Mouse (Mus musculus) E14TG2a.4 (cell line): ENCODE data around the gene Tm4sf5.
"Not testable (repeated sequence)": the region's sequence is repeated elsewhere in the genome, so short reads cannot be mapped to it uniquely, and the experiment has no call there.

Experiments
- H3K27me3 ChIP-seq: 2 replicates; pipeline ENCODE4 v1.6.1; 2014; ENCODE audit warnings: low read length, control low read depth; ENCODE audit not compliant: insufficient read depth
- H3K36me3 ChIP-seq: 2 replicates; pipeline ENCODE4 v1.6.1; 2014; ENCODE audit warnings: low read length, control low read depth; ENCODE audit not compliant: insufficient read depth
- H3K4me1 ChIP-seq: replicated peaks from 2 replicates; pipeline ENCODE4 v1.6.1; 2014; ENCODE audit warnings: low read depth, low read length, control low read depth
- H3K4me3 ChIP-seq: replicated peaks from 2 replicates; pipeline ENCODE4 v1.5.1; 2014; ENCODE audit warnings: mild to moderate bottlenecking, low read length
- H3K9me3 ChIP-seq: 2 replicates; pipeline ENCODE4 v1.6.1; 2014; ENCODE audit warnings: low read length, control low read depth
- CTCF ChIP-seq: conservative IDR thresholded peaks from 2 replicates; pipeline ENCODE4 v1.5.1; 2014; ENCODE audit warnings: low read length
- NANOG ChIP-seq: IDR thresholded peaks from 2 replicates; pipeline ENCODE4 v1.6.1; 2014; ENCODE audit warnings: borderline replicate concordance, low read length, mixed read lengths
- POU5F1 ChIP-seq: IDR thresholded peaks from 2 replicates; pipeline ENCODE4 v1.6.1; 2014; ENCODE audit warnings: low read length, borderline replicate concordance

Tm4sf5 gene

DNA sequence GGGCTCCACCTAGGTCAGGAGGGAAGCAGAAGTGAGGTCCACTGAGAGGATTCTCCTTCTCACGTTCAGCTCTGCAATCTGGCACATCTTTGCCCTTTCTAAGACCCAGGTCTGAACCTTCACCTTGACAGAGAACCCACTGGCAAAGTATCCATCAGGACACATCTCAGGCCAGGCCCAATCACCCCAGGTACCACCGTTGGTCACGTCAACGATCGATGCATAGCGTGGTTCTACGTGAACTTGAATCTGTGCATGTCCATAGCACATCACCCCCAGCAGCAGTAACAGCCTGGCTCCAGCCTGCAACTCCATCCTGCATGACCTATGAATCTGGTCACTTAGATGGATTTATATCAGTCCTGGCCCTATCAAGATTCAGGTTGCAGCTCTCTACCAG is 9.2 kb downstream of the Tm4sf5 start, which contains the start of gene Vmo1:
Vmo1 (minus strand) TSS at position 329 of the 400 bp plus-strand sequence.
- H3K36me3 ChIP-seq: no peaks in the 10 kb centered on the region
- H3K27me3 ChIP-seq: peaks cover 18% of the 10 kb centered on the region
- TF ChIP-seq CTCF (no peak), POU5F1 (no peak), NANOG (no peak)
- no peak within 1 kb of the TSS for H3K4me3 ChIP-seq
- no peaks in the 10 kb centered on the region for H3K9me3 ChIP-seq
- peaks cover 33% of the 10 kb centered on the region for H3K4me1 ChIP-seq

DNA sequence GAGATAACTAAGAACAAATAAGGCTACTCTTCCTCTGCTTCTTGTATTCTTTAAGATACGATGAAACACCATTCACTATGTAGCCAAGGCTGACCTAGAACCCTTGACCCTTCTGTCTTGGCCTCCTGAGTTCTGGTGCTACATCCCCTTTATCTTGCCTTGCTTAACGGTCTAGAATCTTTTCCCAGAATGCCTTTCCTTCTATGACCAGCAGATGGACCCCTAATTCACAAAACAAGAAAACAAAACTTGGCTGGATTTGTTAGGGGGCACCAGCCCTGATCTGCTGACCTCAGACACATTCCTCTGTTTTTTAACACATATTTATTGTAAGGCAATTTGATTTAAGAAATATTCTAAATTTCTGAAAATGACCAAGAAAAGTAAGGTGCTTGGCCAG is 11.3 kb downstream of the Tm4sf5 start:
- H3K27me3 ChIP-seq: peaks cover 36% of the 10 kb centered on the region
- no peaks in the 10 kb centered on the region for H3K9me3 ChIP-seq
- H3K36me3 ChIP-seq: no peaks in the 10 kb centered on the region
- peaks cover 32% of the 10 kb centered on the region for H3K4me1 ChIP-seq
- peak; percentile 74 for TF ChIP-seq CTCF
- no peak for TF ChIP-seq NANOG
- TF ChIP-seq POU5F1: no peak
- H3K4me3 ChIP-seq: no peak overlapping the region

DNA sequence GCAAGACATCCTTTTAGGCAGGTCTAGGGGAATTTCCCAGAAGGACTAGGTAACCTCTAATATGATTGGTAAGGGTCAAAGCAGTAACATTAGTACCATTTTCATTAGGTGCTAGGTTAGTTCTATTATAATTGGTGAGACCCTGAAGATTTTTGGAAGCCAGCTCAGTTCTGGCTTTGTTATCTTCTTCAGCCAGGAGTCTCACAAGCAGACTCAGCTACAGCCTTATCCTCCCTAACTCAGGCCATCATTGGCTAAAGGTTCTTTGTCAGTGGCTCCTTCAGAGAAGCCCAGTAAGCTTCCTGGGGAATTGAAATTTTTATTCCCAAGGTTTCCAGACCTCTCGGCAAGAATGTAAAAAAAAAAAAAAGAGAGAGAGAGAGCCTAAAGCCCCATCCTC is 13.4 kb downstream of the Tm4sf5 start:
- no peak for TF ChIP-seq POU5F1
- Histone ChIP-seq H3K4me3 (no peak overlapping the region), H3K4me1 (peaks cover 39% of the 10 kb centered on the region), H3K27me3 (peaks cover 34% of the 10 kb centered on the region), H3K9me3 (no peaks in the 10 kb centered on the region), H3K36me3 (no peaks in the 10 kb centered on the region)

DNA sequence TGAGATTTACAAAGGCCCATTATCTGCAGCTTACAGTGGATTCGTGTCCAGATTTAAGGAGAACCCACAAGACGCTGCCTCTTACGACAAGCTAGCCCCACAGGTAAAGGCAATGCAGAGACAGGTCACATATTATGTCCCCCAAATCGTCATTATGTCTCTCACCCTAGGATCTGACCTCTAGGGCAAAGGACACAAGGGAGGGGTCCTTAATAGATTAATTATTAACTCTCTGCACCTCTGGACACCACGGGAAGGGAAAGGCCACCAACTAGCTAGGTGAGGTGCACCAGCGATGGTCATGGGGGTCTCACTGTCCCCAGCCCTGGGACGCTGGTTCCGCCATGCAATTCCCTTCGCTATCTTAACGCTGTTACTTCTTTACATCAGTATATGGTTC is 13.9 kb downstream of the Tm4sf5 start, which contains the start of gene Gltpd2:
Gltpd2 (plus strand) TSS at position 274 of the 400 bp plus-strand sequence.
- Histone ChIP-seq H3K4me1 (peaks cover 38% of the 10 kb centered on the region), H3K36me3 (no peaks in the 10 kb centered on the region), H3K4me3 (peak within 1 kb of the TSS; percentile 78), H3K9me3 (no peaks in the 10 kb centered on the region), H3K27me3 (peaks cover 30% of the 10 kb centered on the region)
- TF ChIP-seq CTCF (no peak), POU5F1 (no peak), NANOG (no peak)

DNA sequence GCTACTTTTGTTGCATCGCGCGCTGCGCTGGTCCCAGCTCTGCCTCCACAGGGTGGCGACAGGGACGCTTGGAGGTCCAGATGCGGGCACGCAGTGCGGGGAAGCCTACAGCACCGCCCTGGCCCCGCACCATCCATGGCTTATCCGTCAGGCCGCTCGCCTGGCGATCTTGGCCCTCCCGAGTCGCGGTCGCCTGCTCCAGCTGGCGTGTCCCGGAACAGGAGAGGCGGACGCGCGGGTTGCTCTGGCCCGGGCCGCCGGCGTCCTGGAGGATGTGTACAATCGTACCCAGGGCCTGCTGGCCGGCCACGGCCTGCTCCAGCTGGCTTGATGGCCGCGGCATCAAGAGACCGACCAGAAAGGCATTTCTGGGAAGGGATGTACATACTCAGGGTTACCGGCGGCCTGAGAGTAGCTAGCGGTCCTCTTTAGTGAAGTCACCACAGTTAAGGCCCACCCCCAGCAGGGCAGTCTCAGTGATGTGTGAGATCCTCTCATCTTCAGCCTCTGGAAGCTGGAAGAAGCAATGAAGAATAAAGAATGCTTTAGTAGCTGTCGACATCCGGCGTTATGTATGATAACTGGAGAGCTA is 15.2 kb downstream of the Tm4sf5 start:
- Histone ChIP-seq H3K4me1 (peaks cover 41% of the 10 kb centered on the region), H3K9me3 (no peaks in the 10 kb centered on the region), H3K27me3 (peaks cover 27% of the 10 kb centered on the region), H3K4me3 (peak overlapping the region; percentile 78), H3K36me3 (no peaks in the 10 kb centered on the region)
- no peak for TF ChIP-seq NANOG
- TF ChIP-seq CTCF: no peak
- no peak for TF ChIP-seq POU5F1

DNA sequence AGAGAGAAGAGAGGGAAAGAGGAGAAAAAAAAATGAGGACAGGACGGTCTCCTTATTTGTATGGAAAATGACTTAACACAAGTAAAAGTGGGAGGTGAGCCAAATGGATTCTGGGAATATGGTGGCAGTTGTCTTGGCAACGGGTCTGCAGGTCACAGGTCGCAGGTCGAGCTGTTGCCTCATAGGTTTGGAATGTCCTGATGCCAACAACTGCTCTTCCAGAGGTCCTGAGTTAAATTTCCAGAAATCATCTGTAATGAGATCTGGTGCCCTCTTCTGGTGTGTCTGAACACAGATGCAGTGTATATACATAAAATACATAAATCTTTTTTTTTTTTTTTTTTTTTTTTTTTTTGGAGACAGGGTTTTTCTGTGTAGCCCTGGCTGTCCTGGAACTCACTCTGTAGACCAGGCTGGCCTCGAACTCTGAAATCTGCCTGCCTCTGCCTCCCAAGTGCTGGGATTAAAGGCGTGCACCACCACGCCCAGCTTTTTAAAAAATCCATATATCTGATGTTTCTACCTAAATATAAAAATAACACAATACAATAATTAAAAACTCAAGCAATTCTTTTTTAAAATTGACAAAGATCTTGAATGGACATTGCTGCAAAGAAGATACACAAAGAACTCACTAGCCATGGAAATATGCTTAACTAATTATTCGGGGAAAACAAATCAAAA is 18.4 kb downstream of the Tm4sf5 start:
- H3K4me3 ChIP-seq, H3K9me3 ChIP-seq: not testable (repeated sequence)
- Histone ChIP-seq H3K36me3 (peaks cover 27% of the 10 kb centered on the region), H3K4me1 (peaks cover 57% of the 10 kb centered on the region), H3K27me3 (peaks cover 26% of the 10 kb centered on the region)

DNA sequence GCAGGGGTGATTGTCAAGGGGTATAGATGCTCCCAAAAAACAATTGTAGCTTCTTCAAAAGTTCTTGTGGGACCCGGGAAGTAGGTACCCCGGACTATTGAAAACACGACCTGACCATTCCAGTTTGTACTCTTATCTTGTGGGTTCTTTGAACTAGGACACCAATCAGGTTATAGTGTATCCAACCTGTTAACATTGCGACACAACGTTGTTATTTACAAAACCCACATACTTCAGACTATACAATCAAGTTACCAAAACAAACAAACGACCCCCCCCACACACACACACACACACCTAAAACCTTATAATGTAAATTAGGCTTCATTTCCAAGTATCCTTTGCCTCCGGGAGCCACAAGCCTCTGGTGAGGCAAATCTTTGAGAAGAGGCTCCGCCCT is 19.7 kb downstream of the Tm4sf5 start:
- Histone ChIP-seq H3K4me1 (peaks cover 46% of the 10 kb centered on the region), H3K27me3 (peaks cover 13% of the 10 kb centered on the region), H3K36me3 (peaks cover 38% of the 10 kb centered on the region), H3K9me3 (no peaks in the 10 kb centered on the region), H3K4me3 (peak overlapping the region; percentile 99)
- TF ChIP-seq POU5F1 (no peak), CTCF (no peak), NANOG (no peak)

DNA sequence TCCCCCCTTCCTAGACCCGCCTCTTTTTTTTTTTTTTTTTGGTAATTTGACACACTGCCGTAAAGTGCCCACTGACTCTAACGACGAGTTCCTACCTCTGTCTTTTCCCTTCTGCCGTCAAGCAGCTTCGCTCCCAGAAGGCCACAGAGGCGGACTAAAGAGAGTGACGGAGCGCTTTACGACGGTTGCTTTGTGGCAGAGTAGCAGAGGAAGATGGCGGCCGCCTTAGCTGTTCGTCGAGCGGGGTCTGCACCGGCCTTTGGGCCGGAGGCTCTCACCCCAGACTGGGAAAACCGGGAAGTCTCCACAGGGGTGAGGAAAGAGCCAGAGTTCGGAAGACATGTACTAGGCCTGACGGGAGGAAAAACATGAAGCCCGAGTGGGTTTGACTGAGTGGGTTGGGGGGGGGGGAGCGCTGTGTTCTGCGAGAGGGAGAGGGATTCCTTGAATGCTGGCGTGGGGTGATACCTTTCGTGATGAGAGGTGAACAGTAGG is 20.2 kb downstream of the Tm4sf5 start, which contains the start of gene Psmb6:
Psmb6 (plus strand) TSS at position 184 of the 495 bp plus-strand sequence.
- TF ChIP-seq NANOG: no peak
- TF ChIP-seq CTCF: no peak
- no peak for TF ChIP-seq POU5F1
- Histone ChIP-seq H3K4me1 (peaks cover 42% of the 10 kb centered on the region), H3K4me3 (peak within 1 kb of the TSS; percentile 99), H3K9me3 (no peaks in the 10 kb centered on the region), H3K27me3 (peaks cover 8% of the 10 kb centered on the region), H3K36me3 (peaks cover 38% of the 10 kb centered on the region)

DNA sequence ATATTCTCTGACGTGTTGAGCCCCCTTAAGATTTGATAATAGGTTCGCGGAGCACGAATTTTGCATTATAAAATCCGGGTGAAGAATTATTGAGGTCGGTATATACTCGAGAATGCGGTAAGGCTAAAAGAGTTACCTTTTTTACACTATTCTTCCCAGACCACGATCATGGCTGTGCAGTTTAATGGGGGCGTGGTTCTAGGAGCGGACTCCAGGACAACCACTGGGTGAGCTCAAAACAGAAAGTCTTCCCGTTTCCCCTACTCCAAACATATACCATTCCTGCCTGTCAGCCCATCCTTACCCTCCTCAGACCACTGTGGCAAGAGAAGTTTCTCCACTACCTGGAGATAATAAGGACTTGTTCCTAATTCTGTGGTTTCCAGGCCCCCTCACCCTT is 20.7 kb downstream of the Tm4sf5 start:
- H3K36me3 ChIP-seq: peaks cover 38% of the 10 kb centered on the region
- H3K4me1 ChIP-seq: peaks cover 38% of the 10 kb centered on the region
- H3K27me3 ChIP-seq: peaks cover 3% of the 10 kb centered on the region
- H3K4me3 ChIP-seq: peak overlapping the region; percentile 99
- H3K9me3 ChIP-seq: no peaks in the 10 kb centered on the region
- TF ChIP-seq NANOG (no peak), POU5F1 (no peak), CTCF (no peak)
